Mouse (Mus musculus): ENCODE measurements at regions not wholly inside any gene's neighbourhood (a gene's known extent, or its start where the extent isn't known, plus 50 kb on each side); places are given as distances from the start of the nearest gene placed in this dataset.
"Not testable (repeated sequence)": the region's sequence is repeated elsewhere in the genome, so short reads cannot be mapped to it uniquely, and the experiment has no call there.

DNA sequence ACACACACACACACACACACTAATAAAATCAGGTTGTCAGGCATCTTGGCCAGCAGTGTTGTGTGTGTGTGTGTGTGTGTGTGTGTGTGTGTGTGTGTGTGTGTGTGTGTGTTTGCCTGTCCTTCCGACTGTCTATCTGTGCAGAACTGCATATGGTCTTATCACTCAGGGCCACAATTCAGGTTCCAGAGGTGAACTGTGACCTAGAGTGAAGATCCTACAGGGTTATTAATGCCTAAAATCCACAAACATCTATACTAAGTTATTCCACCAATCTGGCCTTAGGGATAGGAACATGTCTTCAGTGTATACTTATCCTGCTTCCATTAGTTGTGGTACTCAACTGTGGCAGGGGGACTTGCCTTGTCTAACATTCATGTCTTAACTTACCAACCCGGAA lies 96.7 kb downstream of the Zfp369 start:
- not testable (repeated sequence) for ATAC-seq (ENCODE audit: low FRiP score, low read depth)

DNA sequence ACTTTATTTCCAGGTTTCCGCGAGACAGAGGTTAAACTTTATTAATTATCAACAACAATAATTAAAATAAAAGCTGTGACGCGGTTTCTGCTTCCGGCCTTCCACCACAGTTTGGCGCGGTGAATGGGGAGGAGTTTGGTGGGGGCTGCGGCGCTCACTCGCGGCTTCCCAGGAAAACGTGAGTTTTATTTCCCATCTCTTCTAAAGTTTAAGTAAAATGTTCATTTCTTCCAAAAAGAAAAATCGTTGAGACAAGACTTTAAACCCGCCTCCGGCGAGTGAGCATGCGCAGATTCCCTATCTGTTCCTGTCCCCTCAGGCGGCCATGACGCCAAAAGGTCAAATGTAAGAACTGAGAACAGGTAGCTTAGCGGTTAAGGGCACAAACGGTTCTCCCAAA lies 100.8 kb downstream of the Zfp369 start:
- H3K4me2 ChIP-seq (replicated peaks); H3K9me3 ChIP-seq; H3K9ac ChIP-seq; H3K36me3 ChIP-seq; H3K27me3 ChIP-seq; H3K4me1 ChIP-seq; H3K4me3 ChIP-seq; ATAC-seq (ENCODE audit: low FRiP score, low read depth); H3K27ac ChIP-seq: not testable (repeated sequence)
- WGBS, result 46% methylated on average over 21 of the region's 21 CpGs

More for the DNA sequence above, 96.7 kb downstream of the Zfp369 start:
- not testable (repeated sequence) for H3K4me2 ChIP-seq (replicated peaks); H3K36me3 ChIP-seq; H3K27ac ChIP-seq; H3K4me3 ChIP-seq; H3K9ac ChIP-seq; H3K4me1 ChIP-seq; H3K9me3 ChIP-seq; H3K27me3 ChIP-seq
- 80% methylated on average over 1 of the region's 2 CpGs for WGBS

DNA sequence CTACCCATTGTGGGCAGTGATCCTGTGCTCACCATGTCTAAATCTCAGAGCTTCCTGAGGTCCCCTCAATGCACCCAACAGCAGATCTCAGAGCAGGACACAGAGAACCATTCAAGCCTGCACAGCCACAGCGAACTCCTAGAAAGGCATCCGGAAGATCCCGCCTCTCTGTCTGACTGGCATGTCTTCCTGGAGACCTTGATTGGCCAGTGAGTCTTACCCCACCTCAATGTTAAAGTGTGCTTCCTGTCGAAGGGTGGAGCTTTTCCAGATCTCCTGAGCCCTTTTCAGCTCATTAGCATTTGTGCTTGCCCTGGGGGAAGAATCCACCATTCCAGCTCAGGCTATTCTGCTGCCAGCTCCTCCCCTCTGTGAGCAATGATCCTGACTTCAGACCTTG lies 97.5 kb upstream of the Gm10139 start:
- not testable (repeated sequence) for H3K4me3 ChIP-seq; H3K9me3 ChIP-seq; H3K27ac ChIP-seq; H3K36me3 ChIP-seq; H3K4me2 ChIP-seq (replicated peaks); H3K4me1 ChIP-seq; H3K27me3 ChIP-seq; H3K9ac ChIP-seq; ATAC-seq (ENCODE audit: low FRiP score, low read depth)
- 77% methylated on average over 4 of the region's 4 CpGs for WGBS

DNA sequence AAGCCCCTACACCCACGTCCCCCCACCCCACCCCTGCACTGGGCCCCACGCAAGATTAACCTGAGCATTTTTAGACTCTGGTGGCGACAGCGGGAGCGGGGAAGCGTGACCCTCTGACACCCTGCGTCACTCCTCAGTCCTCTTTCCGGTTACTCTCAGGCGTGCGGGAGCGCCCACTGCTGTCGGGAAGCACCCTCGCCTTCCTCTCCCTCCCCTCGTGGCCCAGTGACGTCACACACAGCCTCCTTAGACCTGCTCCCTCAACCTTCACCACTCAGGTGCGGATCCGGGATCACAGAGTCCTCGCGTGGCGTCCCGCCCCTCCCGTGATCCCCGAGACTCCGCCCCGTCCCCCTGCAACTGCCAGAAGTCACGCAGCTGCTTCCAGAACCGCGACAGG lies 92.3 kb upstream of the Gm10139 start:
- Histone ChIP-seq H3K4me2 (replicated peaks) (peak overlapping the region; percentile 39), H3K4me3 (peak overlapping the region; percentile 24)
- H3K4me1 ChIP-seq; H3K27ac ChIP-seq; H3K27me3 ChIP-seq; ATAC-seq (ENCODE audit: low FRiP score, low read depth); H3K36me3 ChIP-seq; H3K9ac ChIP-seq; H3K9me3 ChIP-seq: not testable (repeated sequence)
- WGBS, result 4% methylated on average over 26 of the region's 28 CpGs

Measured in limb, embryonic 13.5 days (tissue).